Mouse (Mus musculus): ENCODE results near the gene Hypk.

GRCm38 (mm10) chr2:121442259-121443067 is 10.6 kb upstream of the Hypk start:
- TF ChIP-seq CTCF (IDR thresholded peaks at IDR 0.05; ENCODE audit: low read depth) (no peak), EP300 (optimal IDR thresholded peaks at IDR 0.05) (no peak)
